Mouse (Mus musculus) neural tube, embryonic 14.5 days (tissue): ENCODE data around the gene Pum1. TPM values are rescaled to one million over a fixed set of nuclear protein-coding genes. Genes with fewer than 3 reads are reported as not detected.
A peak's percentile ranks its signal among the peaks of the same experiment; 100 is the strongest.

ENCODE experiments used
- ATAC-seq: fragments of 200-750 bp; cut with Nextera tagmentation; 2 replicates; pipeline ENCODE4 v1.8.0; 2017; ENCODE audit warnings: low read depth, mild to moderate bottlenecking, moderate TSS enrichment, moderate library complexity
- H3K27ac ChIP-seq: fragments of 300-500 bp; sonication (generic); 2 replicates; pipeline ENCODE4 v1.5.1; 2014; ENCODE audit warnings: low read depth, mild to moderate bottlenecking, control low read depth, low read length, moderate library complexity, mixed read lengths
- H3K27me3 ChIP-seq: fragments of 300-500 bp; sonication (generic); 2 replicates; pipeline ENCODE4 v1.6.1; 2014; ENCODE audit warnings: low read length; ENCODE audit not compliant: control insufficient read depth, insufficient read depth
- H3K36me3 ChIP-seq: fragments of 300-500 bp; sonication (generic); 2 replicates; pipeline ENCODE4 v1.6.1; 2014; ENCODE audit warnings: low read length, mixed read lengths; ENCODE audit not compliant: control insufficient read depth, insufficient read depth
- H3K4me1 ChIP-seq: fragments of 300-500 bp; sonication (generic); 2 replicates; pipeline ENCODE4 v1.6.1; 2014; ENCODE audit warnings: low read length; ENCODE audit not compliant: control insufficient read depth, insufficient read depth
- H3K4me2 ChIP-seq: fragments of 300-500 bp; sonication (generic); 2 replicates; pipeline ENCODE4 v1.6.1; 2014; ENCODE audit warnings: mild to moderate bottlenecking, low read depth, low read length, control low read depth
- H3K4me3 ChIP-seq: fragments of 300-500 bp; sonication (generic); 2 replicates; pipeline ENCODE4 v1.5.1; 2014; ENCODE audit warnings: low read depth, low read length, control low read depth, mixed read lengths
- H3K9ac ChIP-seq: fragments of 300-500 bp; sonication (generic); replicated peaks from 2 replicates; pipeline ENCODE4 v1.6.1; 2014; ENCODE audit warnings: low read depth, mild to moderate bottlenecking, control low read depth, low read length, mixed read lengths
- H3K9me3 ChIP-seq: fragments of 300-500 bp; sonication (generic); 2 replicates; pipeline ENCODE4 v1.6.1; 2016; ENCODE audit warnings: low read length; ENCODE audit not compliant: control insufficient read depth
- WGBS: fragments of 180-500 bp; shearing (Covaris S2); extraction: QIAGEN DNeasy Blood & Tissue Kit; methylation state at CpG from one replicate; pipeline ENCODE4 v1.1.7; 2014; 5-methylcytosine and 5-hydroxymethylcytosine counted together
- polyA plus RNA-seq: library from polyadenylated mRNA; unstranded; fragments of >200 nt; fragmentation: Nextera tagmentation; extraction: Ambion mirVana; gene quantifications from 2 replicates; pipeline ENCODE4 v1.2.1, GENCODE M21; 2014

The Pum1 gene
- polyA plus RNA-seq, 1 experiment from 2014 or later = 94.8 TPM

- peaks cover 28% of the 10 kb centered on the region for H3K36me3 ChIP-seq
- 81% methylated on average over 3 of the region's 3 CpGs for WGBS
- H3K4me2 ChIP-seq = no peak overlapping the region
- no peak overlapping the region for H3K9ac ChIP-seq
- peaks cover 9% of the 10 kb centered on the region for H3K4me1 ChIP-seq
- H3K4me3 ChIP-seq = no peak overlapping the region
- no peaks in the 10 kb centered on the region for H3K9me3 ChIP-seq
- H3K27me3 ChIP-seq = no peaks in the 10 kb centered on the region
- H3K27ac ChIP-seq = no peak overlapping the region
- no peak for ATAC-seq
Measured at GRCm38 (mm10) chr4:130819806-130820205, 156.7 kb downstream of the Pum1 start.

DNA sequence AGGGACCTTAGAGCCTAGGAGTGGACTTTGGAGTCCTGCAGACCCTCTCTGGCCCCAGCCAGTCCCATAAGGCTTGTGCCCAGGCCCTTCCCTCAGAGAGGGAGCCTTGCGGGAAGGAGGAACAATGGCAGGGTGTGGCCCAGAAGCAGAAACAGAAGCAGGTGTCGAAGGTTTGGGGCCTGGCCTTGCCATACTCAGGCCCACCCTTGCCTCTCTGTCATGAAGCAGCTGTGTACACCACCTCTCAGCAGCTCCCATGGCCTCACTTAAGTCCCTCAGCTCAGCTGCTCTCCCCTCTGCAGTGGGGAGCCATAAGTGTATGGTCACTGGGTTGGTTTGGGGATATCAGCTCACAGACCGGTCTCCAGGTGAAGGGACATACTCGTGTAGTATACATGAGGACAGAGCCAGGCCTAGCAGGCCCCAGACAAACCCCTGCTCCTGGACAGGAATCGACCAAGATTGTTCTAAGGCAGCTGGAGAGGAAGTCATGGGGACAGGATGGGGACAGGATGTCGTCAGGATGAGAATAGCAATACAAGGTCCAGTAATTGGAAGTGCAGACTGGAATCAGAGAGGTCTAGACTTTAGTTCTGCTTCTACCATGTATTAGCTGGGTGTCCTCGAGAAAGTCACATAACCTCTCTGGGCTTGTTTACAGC is 157.6 kb downstream of the Pum1 start:
- H3K4me2 ChIP-seq = no peak overlapping the region
- 87% methylated on average over 7 of the region's 7 CpGs for WGBS
- peaks cover 32% of the 10 kb centered on the region for H3K36me3 ChIP-seq
- H3K4me1 ChIP-seq = 0 out of 2 replicates have a peak, but pooled peaks cover 1% of the 10 kb centered on the region
- no peak for ATAC-seq
- no peaks in the 10 kb centered on the region for H3K27me3 ChIP-seq
- no peak overlapping the region for H3K4me3 ChIP-seq
- no peak overlapping the region for H3K9ac ChIP-seq
- no peaks in the 10 kb centered on the region for H3K9me3 ChIP-seq
- H3K27ac ChIP-seq = no peak overlapping the region

DNA sequence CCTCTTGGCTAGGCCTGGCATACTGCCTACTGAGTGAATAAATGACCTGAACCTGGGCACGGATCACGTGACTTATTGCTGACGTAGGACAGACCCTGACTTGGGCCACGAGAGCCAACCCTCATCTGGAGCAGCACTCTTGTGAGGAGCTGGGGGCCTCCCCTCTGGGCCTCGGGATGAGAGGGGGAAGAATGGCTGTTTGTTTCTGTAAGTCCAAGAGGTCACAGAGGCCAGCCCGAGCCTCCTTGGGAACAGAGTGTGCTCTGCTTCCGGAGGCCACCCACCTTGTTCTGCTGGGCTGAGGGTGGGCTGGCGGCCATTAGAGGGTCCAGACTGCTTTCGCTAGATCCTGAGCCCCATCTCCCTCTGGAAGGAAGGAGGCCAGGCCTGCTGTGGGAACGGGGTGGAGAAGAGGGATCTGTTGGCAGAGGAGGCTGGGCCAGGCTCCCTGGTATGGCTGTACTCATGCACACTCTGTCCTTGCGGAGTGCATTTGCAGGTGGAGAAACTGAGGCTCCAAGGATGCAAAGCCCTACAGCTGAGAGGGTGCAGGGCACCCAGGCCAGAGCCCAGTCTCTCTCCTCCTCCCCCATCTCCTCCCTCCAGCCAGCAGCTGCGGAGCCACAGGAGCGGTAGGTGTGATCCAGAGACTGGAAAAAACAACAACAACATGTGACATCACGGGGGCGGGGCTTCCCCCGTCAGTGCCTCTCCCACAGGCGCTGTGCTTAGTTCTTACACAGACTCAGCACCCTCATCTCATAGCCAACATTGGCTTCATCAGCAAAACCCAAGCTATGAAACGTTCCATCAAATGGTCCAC is 165.9 kb downstream of the Pum1 start:
- no peaks in the 10 kb centered on the region for H3K27me3 ChIP-seq
- no peak overlapping the region for H3K4me2 ChIP-seq
- peak; percentile 58 for ATAC-seq
- 9% methylated on average over 18 of the region's 18 CpGs for WGBS
- H3K9ac ChIP-seq = no peak overlapping the region
- peaks cover 13% of the 10 kb centered on the region for H3K4me1 ChIP-seq
- H3K27ac ChIP-seq = peak overlapping the region; percentile 57
- peaks cover 6% of the 10 kb centered on the region for H3K36me3 ChIP-seq
- no peak overlapping the region for H3K4me3 ChIP-seq
- H3K9me3 ChIP-seq = no peaks in the 10 kb centered on the region

Other genes starting within 250 kb of the Pum1 start
- gene Nkain1, start 89.1 kb upstream of the Pum1 start, polyA plus RNA-seq = 17.4 and 19.9 TPM in 2 replicates
- gene Sdc3, start 129.2 kb downstream of the Pum1 start, polyA plus RNA-seq = 83.2 and 83.4 TPM in 2 replicates
- gene Laptm5, start 249.8 kb downstream of the Pum1 start, polyA plus RNA-seq = 21.2 and 36.6 TPM in 2 replicates